Mouse (Mus musculus): ENCODE results near the gene Gpr152. TPM values are rescaled to one million over a fixed set of nuclear protein-coding genes. Genes with fewer than 3 reads are reported as not detected.

Gpr152 gene
- polyA plus RNA-seq, 1 experiment from 2014 or later = not detected

DNA sequence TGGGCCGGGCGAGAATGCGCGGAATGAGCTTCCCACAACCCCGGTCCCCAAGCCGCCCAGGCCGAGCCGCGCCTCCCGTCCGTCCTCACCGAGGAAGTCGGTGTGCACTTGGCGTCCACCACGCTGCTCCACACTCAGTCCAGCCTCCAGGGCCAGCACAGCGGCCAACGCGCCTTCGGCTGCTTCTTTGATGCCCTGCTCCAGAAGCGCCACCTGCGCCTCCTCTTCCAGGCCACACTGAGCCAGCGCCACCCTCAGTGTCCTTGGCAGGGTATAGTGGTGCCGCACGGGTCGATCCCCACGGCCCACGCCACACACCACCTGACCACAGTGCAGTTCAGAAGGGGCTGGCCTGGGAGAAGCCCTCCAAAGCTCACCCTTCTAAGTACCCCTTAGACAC lies 30.2 kb downstream of the Gpr152 start:
- no peaks in the 10 kb centered on the region for H3K27me3 ChIP-seq (replicated peaks; ENCODE audit: control insufficient read depth, insufficient read depth, low read length)
- ATAC-seq = peak; percentile 62
- H3K9me3 ChIP-seq (ENCODE audit: control insufficient read depth) = no peaks in the 10 kb centered on the region
- WGBS = 5% methylated on average over 27 of the region's 27 CpGs
- no peak for TF ChIP-seq CTCF (IDR thresholded peaks at IDR 0.05; ENCODE audit: low read depth)
- peak overlapping the region; percentile 51 for H3K9ac ChIP-seq (ENCODE audit: low read depth, low read length)
- no peaks in the 10 kb centered on the region for H3K36me3 ChIP-seq (ENCODE audit: control insufficient read depth, insufficient read depth)
- H3K4me2 ChIP-seq (replicated peaks; ENCODE audit: low read depth) = peak overlapping the region; percentile 87
- peak overlapping the region; percentile 78 for H3K27ac ChIP-seq (ENCODE audit: low read depth, low read length)
- H3K4me3 ChIP-seq (ENCODE audit: low read depth, low read length) = peak overlapping the region; percentile 36
- H3K4me1 ChIP-seq (replicated peaks; ENCODE audit: control insufficient read depth, insufficient read depth, low read length) = peaks cover 5% of the 10 kb centered on the region; the same call in 1 of the 2 replicates

GRCm38 (mm10) chr19:4170723-4171392 lies 31.3 kb downstream of the Gpr152 start:
- no peak for ATAC-seq
- Histone ChIP-seq H3K4me1 (replicated peaks; ENCODE audit: control insufficient read depth, insufficient read depth, low read length) (peaks cover 9% of the 10 kb centered on the region; the same call in 1 of the 2 replicates), H3K4me3 (ENCODE audit: low read depth, low read length) (no peak overlapping the region), H3K9me3 (ENCODE audit: control insufficient read depth) (no peaks in the 10 kb centered on the region), H3K9ac (ENCODE audit: low read depth, low read length) (no peak overlapping the region), H3K27me3 (replicated peaks; ENCODE audit: control insufficient read depth, insufficient read depth, low read length) (no peaks in the 10 kb centered on the region), H3K36me3 (ENCODE audit: control insufficient read depth, insufficient read depth) (no peaks in the 10 kb centered on the region), H3K27ac (ENCODE audit: low read depth, low read length) (no peak overlapping the region), H3K4me2 (replicated peaks; ENCODE audit: low read depth) (no peak overlapping the region)
- TF ChIP-seq CTCF (IDR thresholded peaks at IDR 0.05; ENCODE audit: low read depth) = no peak
- WGBS = 97% methylated on average over 10 of the region's 10 CpGs

DNA sequence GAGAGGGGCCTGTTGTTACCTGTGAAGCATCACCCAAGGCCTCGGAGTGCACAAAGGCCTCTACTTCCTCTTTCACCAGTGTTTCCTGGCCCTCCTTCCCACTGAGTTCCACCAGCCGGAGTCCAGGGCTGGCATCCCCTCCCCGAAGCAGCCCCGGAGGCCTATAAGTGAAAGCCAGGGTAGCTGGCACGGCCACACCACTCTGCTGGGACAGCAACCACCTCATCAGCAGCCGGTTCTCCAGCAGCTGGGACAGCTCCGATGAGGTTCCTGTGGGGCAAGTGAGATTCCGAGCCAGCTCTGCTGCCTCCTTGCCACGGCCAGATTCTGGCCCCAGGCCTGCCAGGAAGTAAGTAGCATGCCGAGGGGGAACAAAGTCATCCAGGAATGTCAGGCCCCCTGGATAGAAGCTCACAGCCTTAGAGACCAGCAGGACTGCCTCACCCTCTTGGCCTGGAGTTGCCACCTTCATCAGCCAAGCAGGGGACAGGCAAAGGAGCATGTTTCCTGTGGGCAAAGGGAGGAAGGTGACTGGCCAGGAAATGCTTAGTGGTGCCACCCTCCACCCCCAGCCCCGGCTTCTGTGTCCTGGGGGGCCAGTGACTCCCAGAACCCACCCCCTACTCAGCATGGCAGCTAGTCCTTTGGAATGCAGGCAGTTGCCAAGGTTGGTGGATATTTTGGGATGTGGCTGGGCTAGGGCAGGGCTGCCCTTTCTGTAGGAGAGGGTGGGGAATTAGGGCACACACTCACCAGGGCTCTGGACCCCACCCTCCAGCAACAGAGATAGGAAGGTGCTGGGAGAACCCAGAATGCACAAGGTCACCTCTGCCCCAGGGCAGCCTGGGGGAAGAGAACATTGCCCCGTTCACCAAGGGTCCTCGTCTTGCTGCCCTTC lies 32.1 kb downstream of the Gpr152 start:
- WGBS = 66% methylated on average over 13 of the region's 13 CpGs
- Histone ChIP-seq H3K36me3 (ENCODE audit: control insufficient read depth, insufficient read depth) (no peaks in the 10 kb centered on the region), H3K27me3 (replicated peaks; ENCODE audit: control insufficient read depth, insufficient read depth, low read length) (no peaks in the 10 kb centered on the region), H3K4me1 (replicated peaks; ENCODE audit: control insufficient read depth, insufficient read depth, low read length) (peaks cover 9% of the 10 kb centered on the region; the same call in 1 of the 2 replicates), H3K27ac (ENCODE audit: low read depth, low read length) (no peak overlapping the region), H3K9ac (ENCODE audit: low read depth, low read length) (no peak overlapping the region), H3K9me3 (ENCODE audit: control insufficient read depth) (no peaks in the 10 kb centered on the region), H3K4me3 (ENCODE audit: low read depth, low read length) (no peak overlapping the region), H3K4me2 (replicated peaks; ENCODE audit: low read depth) (no peak overlapping the region)
- no peak for ATAC-seq
- no peak for TF ChIP-seq CTCF (IDR thresholded peaks at IDR 0.05; ENCODE audit: low read depth)

- Histone ChIP-seq H3K4me3 (ENCODE audit: low read depth, low read length) (no peak overlapping the region), H3K4me1 (replicated peaks; ENCODE audit: control insufficient read depth, insufficient read depth, low read length) (peaks cover 9% of the 10 kb centered on the region; the same call in 1 of the 2 replicates), H3K36me3 (ENCODE audit: control insufficient read depth, insufficient read depth) (no peaks in the 10 kb centered on the region), H3K9ac (ENCODE audit: low read depth, low read length) (no peak overlapping the region), H3K9me3 (ENCODE audit: control insufficient read depth) (no peaks in the 10 kb centered on the region), H3K27ac (ENCODE audit: low read depth, low read length) (no peak overlapping the region), H3K27me3 (replicated peaks; ENCODE audit: control insufficient read depth, insufficient read depth, low read length) (no peaks in the 10 kb centered on the region), H3K4me2 (replicated peaks; ENCODE audit: low read depth) (no peak overlapping the region)
- TF ChIP-seq CTCF (IDR thresholded peaks at IDR 0.05; ENCODE audit: low read depth) = peak; percentile 24
- 74% methylated on average over 11 of the region's 11 CpGs for WGBS
- ATAC-seq = no peak
These were observed 33.3 kb downstream of the Gpr152 start for GRCm38 (mm10) chr19:4172925-4173324.

DNA sequence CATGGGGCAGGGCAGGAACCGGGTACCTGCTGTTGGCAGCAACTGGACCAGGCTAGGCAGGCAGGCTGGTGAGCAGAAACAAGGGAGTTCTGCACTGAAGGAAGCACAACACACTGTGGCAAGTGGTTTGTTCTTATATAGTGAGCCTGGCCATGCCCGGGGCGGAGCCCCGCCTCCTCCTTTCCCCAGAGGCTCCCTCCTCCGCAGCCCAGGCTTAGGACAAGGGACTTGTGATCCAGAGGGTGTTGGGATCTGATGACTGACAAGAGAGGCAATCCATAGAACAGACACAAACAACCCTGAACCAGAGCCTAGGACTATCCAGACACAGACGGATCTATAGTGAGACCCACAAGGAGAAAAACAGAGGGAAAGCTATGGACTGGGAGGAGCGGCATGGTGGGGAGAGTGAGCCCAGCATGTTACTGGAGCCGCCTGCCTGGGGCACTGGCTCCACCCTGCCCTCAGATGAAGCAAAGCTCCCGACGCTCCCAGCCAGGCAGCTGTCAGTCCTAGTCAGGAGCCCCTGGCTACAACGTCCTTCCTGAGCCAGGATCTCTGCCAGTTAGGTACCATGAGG lies 35.9 kb downstream of the Gpr152 start, which contains the start of gene Carns1:
Carns1 (minus strand) TSS at position 112 of the 580 bp plus-strand sequence.
- peak within 1 kb of the TSS; percentile 49 for H3K4me2 ChIP-seq (replicated peaks; ENCODE audit: low read depth)
- no peak within 1 kb of the TSS; the same call in 1 of the 2 replicates for H3K27ac ChIP-seq (ENCODE audit: low read depth, low read length)
- H3K4me1 ChIP-seq (replicated peaks; ENCODE audit: control insufficient read depth, insufficient read depth, low read length) = 0 out of 2 replicates have a peak, but pooled peaks cover 5% of the 10 kb centered on the region
- H3K36me3 ChIP-seq (ENCODE audit: control insufficient read depth, insufficient read depth) = no peaks in the 10 kb centered on the region
- 6% methylated on average over 11 of the region's 11 CpGs for WGBS
- H3K4me3 ChIP-seq (ENCODE audit: low read depth, low read length) = no peak within 1 kb of the TSS
- no peaks in the 10 kb centered on the region for H3K27me3 ChIP-seq (replicated peaks; ENCODE audit: control insufficient read depth, insufficient read depth, low read length)
- ATAC-seq = peak; percentile 31; the same call in 1 of the 2 replicates
- no peaks in the 10 kb centered on the region for H3K9me3 ChIP-seq (ENCODE audit: control insufficient read depth)
- H3K9ac ChIP-seq (ENCODE audit: low read depth, low read length) = peak within 1 kb of the TSS; percentile 17; the same call in 1 of the 2 replicates
- no peak for TF ChIP-seq CTCF (IDR thresholded peaks at IDR 0.05; ENCODE audit: low read depth)

DNA sequence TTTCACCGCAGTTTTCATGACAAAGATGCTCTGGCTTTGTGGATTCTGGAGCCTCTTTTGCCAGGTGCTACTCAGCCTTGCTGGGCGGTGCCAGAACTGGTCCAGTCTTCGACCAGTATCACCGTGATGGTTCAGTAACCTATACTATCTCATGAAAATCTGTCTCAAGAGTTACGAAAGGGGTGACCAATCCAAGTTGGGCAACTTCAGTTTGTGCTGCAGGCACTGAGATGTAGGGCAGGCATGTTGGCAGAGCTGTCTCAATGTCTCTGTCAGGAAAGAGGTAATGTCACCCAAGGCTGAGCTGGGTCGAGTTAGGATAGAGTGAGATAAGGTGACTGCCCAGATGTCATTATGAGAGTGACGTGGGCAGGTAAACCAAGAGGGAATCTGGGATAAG lies 40.8 kb downstream of the Gpr152 start:
- no peak for ATAC-seq
- 81% methylated on average over 7 of the region's 7 CpGs for WGBS
- no peak overlapping the region for H3K9ac ChIP-seq (ENCODE audit: low read depth, low read length)
- H3K9me3 ChIP-seq (ENCODE audit: control insufficient read depth) = no peaks in the 10 kb centered on the region
- no peaks in the 10 kb centered on the region for H3K36me3 ChIP-seq (ENCODE audit: control insufficient read depth, insufficient read depth)
- no peaks in the 10 kb centered on the region for H3K27me3 ChIP-seq (replicated peaks; ENCODE audit: control insufficient read depth, insufficient read depth, low read length)
- H3K4me2 ChIP-seq (replicated peaks; ENCODE audit: low read depth) = no peak overlapping the region
- H3K27ac ChIP-seq (ENCODE audit: low read depth, low read length) = no peak overlapping the region
- H3K4me3 ChIP-seq (ENCODE audit: low read depth, low read length) = no peak overlapping the region
- no peak for TF ChIP-seq CTCF (IDR thresholded peaks at IDR 0.05; ENCODE audit: low read depth)
- 0 out of 2 replicates have a peak, but pooled peaks cover 3% of the 10 kb centered on the region for H3K4me1 ChIP-seq (replicated peaks; ENCODE audit: control insufficient read depth, insufficient read depth, low read length)

Data from intestine, postnatal 0 days (tissue).